Mouse (Mus musculus): ENCODE results near the gene P3h4.

Gene P3h4

GRCm38 (mm10) chr11:100414021-100414913 is at the start of gene P3h4:
TSS of gene P3h4 (minus strand) at chr11:100414836.
- no peak for DNase-seq (ENCODE audit: extremely low read depth, low read depth, low spot score)

GRCm38 (mm10) chr11:100462699-100463098 is 48.1 kb upstream of the P3h4 start:
- no peak for DNase-seq (ENCODE audit: extremely low read depth, low read depth, low spot score)

DNA sequence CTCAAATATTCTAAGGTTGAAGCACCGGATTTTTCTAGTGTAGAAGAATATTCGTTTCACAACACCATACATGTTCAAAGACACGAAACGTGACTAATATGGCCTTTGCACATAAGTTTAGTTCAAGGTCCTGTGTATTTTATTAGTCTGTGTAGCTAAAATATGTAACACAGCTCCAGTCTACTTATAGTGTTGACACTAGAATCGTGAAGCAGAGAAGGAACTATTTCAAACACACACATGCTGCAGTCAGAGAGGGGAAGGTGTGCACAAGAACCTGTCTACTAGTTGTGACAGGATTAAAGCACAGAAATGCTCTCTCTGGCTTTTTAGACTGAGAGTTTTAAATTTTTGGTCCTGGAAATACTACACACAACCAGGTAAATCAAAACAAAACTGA is 43.1 kb upstream of the P3h4 start:
- no peak for DNase-seq (ENCODE audit: extremely low read depth, low read depth, low spot score)

- no peak for DNase-seq (ENCODE audit: extremely low read depth, low read depth, low spot score)
Measured at GRCm38 (mm10) chr11:100457247-100457646, 42.6 kb upstream of the P3h4 start.

DNA sequence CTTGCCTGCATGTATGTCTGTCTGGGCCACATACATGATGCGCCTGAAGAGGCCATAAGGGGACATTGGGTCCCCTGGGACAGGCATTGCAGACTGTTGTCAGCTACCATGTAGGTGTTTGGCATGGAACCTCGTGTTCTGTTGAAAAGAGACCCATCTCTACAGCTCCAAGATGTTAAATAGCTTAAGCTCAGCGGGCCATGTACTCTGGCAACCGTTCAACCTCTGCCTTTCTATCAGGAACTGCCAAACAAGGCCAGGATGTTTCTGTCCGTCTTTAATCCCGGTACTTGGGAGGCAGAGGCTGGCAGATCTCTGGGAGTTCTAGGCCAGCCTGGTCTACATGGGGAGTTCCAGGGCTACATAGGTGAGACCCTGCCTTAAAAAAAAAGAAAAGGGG is 28.0 kb upstream of the P3h4 start:
- DNase-seq (ENCODE audit: extremely low read depth, low read depth, low spot score): no peak

GRCm38 (mm10) chr11:100441797-100442196 is 27.2 kb upstream of the P3h4 start, which contains the start of the genes Nt5c3b and Klhl10:
TSS of gene Nt5c3b (minus strand) at chr11:100441808.
TSS of gene Klhl10 (plus strand) at chr11:100441917.
- DNase-seq (ENCODE audit: extremely low read depth, low read depth, low spot score): no peak

DNA sequence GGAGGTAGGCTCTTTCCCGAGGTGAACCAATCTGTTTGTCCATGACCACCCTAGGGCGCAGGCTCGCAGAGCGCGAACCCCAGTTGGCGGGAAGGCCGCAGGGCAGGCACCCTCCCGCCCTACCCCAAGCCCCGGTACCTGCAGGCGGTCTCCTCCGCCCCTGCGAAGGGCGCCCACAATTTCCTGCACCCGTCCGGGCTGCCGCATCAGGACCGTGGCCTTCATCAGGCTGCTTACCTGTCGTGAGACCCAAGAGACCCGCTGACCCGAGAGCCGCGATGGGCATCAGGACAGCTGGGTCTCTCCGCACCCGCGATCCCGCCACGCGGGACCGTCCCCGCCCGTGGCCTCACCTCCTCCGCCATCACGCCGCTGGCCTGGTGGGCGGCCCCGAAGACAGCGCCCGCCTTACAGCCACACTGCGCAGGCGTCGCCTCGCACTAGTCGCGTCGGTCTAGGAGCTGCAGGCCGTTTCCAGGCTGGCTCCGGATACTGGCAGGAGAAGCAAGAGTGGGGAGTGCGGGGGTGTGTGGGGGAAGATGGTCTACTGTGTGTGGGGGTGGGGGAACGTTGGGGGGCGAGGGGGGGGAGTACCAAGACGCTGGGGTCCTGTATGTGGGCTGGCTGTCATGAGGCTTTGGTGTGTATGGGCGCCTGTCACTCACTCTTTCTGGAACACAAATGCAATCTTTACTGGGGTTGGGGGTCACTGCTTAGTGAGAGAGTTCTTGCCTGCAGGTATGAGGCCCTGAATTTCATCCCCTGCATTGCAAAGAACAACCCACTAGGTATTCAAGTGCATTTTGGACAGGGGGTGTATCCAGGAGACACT is 26.3 kb upstream of the P3h4 start:
- no peak for DNase-seq (ENCODE audit: extremely low read depth, low read depth, low spot score)

GRCm38 (mm10) chr11:100437901-100438300 is 23.3 kb upstream of the P3h4 start:
- DNase-seq (ENCODE audit: extremely low read depth, low read depth, low spot score): no peak

DNA sequence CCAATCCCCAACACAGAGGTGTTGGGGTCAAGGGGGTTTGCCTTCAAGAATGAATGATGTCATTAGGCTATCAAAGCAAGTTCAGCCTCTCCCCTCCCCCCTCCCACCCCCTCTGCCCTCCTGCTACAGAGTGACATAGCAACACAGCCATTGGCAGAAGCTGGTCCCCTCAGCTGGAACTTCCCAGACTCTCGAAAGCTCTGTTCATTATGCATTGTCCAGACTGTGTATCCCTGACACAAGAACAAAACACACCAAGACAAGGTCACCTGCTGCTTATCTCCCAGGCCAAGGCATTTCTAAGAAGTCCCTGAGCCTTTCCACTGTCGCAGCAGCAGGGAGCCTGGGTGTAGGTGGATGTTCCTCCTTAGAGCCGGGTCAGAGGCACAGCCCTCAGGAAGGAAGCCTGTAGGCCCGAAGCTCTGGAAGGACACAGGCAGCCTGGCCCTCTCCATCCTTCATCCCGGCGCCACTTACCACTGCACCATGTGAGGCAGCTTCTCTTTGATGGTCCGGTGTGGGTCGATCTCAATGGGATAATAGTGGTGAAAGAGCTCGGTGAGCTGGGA is 21.1 kb upstream of the P3h4 start:
- no peak for DNase-seq (ENCODE audit: extremely low read depth, low read depth, low spot score)

DNA sequence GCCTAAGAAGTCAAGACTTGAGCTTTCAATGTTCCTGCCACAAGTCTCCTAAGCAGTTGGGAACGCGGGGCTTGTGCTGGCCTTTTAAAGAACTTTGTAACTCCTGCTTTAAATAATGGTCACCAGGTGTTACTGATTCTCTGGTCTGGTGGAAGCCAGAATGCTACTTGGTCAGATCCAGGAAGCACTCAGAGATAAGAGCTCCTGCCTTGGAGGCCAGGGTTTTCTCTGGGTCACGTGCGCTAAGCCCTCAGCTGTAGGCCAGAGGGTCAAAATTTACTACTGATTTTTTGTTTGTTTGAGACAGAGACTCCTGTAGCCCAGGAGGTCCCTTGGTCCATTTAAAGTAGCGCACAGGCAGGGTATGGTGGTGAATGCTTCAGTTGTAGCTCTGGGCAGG is 17.4 kb upstream of the P3h4 start:
- no peak for DNase-seq (ENCODE audit: extremely low read depth, low read depth, low spot score)

DNA sequence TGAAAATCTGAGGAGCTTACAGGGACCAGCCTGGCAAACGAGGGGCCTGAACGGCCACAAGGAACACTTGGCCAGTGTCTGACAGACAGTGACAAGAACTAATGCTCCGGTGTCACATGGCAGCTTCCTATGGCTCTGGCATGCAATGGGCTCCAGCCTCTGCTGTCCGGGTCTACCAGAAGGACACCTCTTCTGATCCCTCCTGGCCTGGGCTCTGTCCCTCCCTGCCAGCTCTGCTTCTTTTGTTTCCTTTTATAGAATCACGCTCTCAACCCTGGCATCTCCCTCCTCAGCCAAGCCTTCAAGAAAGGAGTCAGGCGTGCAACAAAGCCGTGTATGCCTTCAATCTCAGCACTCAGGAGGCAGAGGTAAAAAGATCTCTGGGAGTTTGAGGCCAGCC is 15.4 kb upstream of the P3h4 start:
- no peak for DNase-seq (ENCODE audit: extremely low read depth, low read depth, low spot score)

- no peak for DNase-seq (ENCODE audit: extremely low read depth, low read depth, low spot score)
Measured at GRCm38 (mm10) chr11:100428612-100429199, 14.1 kb upstream of the P3h4 start.

DNA sequence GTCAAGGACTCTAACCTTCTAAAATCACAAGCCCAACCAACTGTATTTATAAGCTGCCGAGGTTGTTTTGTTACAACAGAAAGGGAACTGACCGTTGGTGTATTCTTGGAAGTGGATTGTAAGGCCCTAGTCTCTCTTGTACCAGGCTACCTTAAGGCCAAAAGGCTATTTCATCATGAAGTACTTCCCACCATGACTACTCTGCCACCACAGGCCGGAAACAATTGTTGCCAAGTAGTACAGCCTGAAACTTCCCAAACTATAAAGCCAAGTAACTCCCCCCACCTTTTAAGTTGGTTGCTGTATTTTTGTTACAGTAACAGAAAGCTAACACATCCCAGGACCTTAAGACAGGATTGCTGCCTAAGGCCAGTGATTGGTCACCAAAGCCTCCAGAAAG is 12.2 kb upstream of the P3h4 start:
- DNase-seq (ENCODE audit: extremely low read depth, low read depth, low spot score): no peak

DNA sequence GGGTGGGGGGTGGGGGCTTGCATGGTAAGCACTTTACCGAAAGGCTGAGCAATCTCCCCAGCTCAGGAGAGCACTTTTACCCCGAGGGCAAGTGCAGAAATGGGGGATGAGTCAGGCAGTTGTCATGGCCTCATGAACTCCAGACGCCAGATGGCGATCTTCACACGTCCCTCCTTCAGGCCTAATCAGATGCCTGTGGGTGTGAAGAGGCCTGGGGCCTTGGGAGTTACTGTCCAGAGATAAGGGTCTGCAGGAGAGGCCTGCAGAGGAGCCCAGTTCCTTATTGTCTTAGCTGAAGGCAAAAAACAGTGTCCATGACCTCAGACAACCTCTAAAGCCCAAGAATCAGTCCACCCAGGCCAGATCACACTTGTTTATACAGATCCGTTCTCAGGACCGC is 11.2 kb upstream of the P3h4 start:
- DNase-seq (ENCODE audit: extremely low read depth, low read depth, low spot score): no peak

GRCm38 (mm10) chr11:100423836-100424235 is 9.2 kb upstream of the P3h4 start:
- DNase-seq (ENCODE audit: extremely low read depth, low read depth, low spot score): no peak

DNA sequence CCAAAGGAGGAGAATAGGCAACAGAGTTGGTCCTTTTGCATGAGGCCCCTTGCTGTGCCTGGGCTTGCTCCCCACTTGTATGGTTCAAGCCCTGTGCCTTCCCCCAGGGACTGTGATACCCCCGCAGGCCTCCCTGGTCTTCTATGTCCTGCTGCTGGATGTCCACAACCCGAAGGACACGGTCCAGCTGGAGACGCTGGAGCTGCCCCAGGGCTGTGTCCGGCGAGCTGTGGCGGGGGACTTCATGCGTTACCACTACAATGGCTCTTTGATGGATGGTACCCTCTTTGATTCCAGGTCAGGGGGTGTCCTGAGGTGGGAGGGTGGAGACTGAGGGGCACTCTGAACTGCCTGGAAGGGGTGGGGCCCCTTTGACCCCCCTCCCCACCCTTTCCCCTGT is 6.9 kb upstream of the P3h4 start:
- DNase-seq (ENCODE audit: extremely low read depth, low read depth, low spot score): no peak

DNA sequence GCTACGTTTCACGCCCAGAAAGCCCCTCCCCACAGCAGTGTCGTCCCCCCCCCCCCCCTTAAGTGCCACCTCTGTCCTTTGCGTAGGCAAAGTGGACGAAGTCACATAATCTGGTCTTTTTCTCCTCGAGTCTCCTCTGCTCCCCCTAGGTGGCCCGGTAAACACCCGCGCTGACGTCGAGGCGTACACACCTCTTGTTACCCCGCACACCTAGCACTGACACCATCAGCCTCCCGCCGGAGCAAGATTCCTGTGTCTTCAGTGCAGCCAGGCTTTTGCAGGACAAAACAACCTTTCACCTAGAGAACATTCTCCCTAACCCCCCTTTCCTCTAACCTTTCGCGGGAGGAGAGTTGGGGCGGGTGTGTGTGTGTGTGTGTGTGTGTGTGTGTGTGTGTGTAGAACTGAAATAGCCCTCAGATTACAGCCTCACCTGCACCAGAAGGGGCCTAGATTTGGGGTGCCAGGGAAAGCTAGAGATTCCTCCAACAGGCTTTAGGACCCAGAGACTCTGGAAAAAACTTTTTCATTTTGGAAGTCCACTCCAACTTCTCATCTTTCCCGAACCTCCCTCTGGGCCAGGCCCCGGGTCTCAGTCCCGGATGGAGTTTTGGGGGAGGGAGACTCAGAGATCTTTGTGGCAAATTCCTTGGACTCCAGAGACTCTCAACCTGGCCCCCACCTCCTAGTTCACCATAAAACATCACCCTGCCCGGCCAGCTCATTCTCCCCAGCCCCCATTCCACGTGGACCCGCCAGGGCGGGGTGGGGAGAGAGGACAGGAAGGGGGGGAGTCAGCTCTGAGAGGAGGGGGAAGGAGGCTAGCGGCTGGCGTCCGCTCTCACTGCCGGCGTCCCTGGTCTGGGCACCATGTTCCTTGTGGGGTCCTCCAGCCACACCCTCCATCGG is 532 bp upstream of the P3h4 start, which contains the start of gene Fkbp10:
Gene Fkbp10, plus strand, starts transcription at position 784 of the 909 bp plus-strand sequence.
- DNase-seq (ENCODE audit: extremely low read depth, low read depth, low spot score): no peak

DNA sequence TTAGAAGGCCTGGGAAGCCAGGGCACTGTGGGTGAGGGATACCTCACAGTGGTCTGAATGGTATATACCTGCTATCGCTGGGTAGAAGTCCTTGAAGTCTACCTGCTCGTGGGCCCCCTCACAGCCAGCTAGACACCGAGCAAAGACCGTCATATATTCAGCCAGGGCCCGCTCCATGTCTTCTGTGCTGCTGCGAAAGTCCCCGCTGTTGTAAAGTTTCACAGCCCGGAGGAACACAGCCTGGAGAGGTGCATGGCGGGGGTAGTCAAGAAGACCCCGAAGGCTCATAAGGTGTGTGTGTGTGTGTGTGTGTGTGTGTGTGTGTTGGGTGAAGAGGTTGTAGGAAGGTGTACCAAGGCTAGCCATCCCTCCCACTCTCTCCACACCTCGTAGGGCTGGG is 1.1 kb downstream of the P3h4 start:
- DNase-seq (ENCODE audit: extremely low read depth, low read depth, low spot score): no peak

- no peak for DNase-seq (ENCODE audit: extremely low read depth, low read depth, low spot score)
Measured at GRCm38 (mm10) chr11:100411736-100412135, 2.9 kb downstream of the P3h4 start.

GRCm38 (mm10) chr11:100409686-100410085 is 5.0 kb downstream of the P3h4 start:
- DNase-seq (ENCODE audit: extremely low read depth, low read depth, low spot score): no peak

Data from fat pad, adult 2 months (tissue).